Mouse (Mus musculus) erythroblast, embryonic 14.5 days (primary cell): ENCODE measurements at regions not wholly inside any gene's neighbourhood (a gene's known extent, or its start where the extent isn't known, plus 50 kb on each side); places are given as distances from the start of the nearest gene placed in this dataset.

ENCODE experiments used
- GATA1 ChIP-seq: IDR thresholded peaks from 2 replicates; pipeline ENCODE4 v1.6.1; 2012; ENCODE audit warnings: low read length, inconsistent platforms, mixed read lengths
- TAL1 ChIP-seq: IDR thresholded peaks from 3 replicates; pipeline ENCODE4 v1.6.1; 2012; ENCODE audit warnings: low read length, inconsistent platforms, mixed read lengths

DNA sequence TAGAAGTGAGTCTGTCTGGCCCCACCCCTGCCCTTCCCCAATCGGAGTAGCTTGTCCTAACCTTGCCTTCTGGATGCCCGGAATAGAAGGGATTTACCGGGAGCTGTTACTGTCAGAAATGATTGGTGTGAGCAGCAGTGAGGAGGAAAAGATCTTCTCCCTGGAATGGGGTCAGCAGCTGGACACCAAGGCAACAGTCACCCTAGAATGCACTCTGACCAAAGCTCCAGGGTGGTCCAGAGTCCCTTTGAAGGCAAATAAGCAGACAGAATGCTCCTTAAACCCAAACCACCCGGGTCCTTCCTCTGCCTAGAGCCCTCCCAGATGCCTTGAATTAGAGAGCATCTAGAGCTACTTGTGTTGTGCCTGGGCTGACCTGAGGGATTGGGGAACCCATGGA lies 196.2 kb downstream of the H2al1j start:
- no peak for TF ChIP-seq GATA1
- no peak for TF ChIP-seq TAL1
